Mouse (Mus musculus): Measurements from ENCODE around the gene Ccnl1. TPM values are rescaled to one million over a fixed set of nuclear protein-coding genes. Genes with fewer than 3 reads are reported as not detected.

The Ccnl1 gene
- total RNA-seq, 1 experiment from 2014 or later, result 735 TPM

DNA sequence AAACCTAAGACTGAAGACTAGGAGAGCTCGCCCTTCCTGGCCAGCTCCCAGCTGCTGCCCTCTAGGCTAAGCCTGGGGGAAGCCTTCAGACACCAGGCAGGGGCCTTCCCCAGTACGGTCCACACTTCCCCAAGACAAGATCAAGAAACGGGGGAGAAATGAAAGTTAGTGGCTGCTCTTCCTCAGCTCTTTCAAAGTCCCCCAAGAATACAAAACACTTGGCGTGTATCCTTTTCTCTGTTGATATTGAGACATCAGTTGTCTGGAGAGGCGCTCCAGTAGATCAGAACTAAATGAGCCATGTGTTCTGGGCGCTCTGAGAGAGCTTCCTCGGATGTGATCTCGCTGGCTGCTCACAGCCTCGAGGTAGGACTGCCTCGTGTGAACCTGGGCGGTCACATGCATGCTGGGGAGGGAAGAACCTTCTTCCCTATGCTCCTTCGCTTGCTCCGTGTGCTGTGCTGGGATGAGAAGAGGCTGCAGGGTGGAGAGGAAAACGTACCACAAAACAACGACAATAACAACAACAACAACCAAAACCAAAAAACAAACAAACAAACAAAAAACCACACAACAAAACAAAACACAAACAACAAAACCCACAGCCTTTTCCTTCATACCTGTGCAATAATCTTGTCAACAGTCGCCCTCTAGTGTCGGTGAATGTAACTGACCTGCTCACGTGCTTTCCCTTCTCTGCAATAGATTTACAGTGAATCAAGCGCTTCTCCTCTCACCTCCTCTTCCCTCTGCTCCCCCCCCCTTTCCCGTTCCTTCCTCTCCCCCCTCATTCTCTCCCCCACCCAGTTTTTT lies 28.0 kb downstream of the Ccnl1 start:
- peak; percentile 27; the same call in 1 of the 2 replicates for ATAC-seq (replicated peaks; ENCODE audit: insufficient number of reproducible peaks, low FRiP score, low TSS enrichment, poor library complexity, severe bottlenecking)

DNA sequence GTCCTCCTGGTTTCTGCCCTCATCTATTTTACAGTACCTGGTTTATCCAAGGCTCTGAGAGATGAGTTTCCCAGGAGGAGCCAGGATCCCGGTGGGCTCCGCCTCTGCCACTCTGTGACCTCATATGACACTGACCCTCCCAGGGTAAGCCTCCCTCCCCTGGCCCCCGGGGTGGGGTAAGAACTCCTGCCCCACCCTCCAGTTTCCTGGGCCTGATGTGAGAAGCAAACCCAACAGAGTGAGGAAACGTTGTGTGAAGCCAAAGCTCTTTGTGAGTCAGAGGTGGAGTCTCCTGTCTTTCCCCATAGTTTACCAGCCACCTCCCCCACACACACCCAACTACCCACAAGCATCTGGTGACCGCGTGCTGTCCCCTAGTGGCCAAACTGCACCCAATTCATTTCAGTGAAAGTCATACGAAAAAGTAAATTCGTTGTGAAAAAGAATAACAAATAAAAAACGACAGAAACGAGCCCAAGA lies 28.7 kb downstream of the Ccnl1 start:
- ATAC-seq (replicated peaks; ENCODE audit: insufficient number of reproducible peaks, low FRiP score, low TSS enrichment, poor library complexity, severe bottlenecking), result peak; percentile 89

DNA sequence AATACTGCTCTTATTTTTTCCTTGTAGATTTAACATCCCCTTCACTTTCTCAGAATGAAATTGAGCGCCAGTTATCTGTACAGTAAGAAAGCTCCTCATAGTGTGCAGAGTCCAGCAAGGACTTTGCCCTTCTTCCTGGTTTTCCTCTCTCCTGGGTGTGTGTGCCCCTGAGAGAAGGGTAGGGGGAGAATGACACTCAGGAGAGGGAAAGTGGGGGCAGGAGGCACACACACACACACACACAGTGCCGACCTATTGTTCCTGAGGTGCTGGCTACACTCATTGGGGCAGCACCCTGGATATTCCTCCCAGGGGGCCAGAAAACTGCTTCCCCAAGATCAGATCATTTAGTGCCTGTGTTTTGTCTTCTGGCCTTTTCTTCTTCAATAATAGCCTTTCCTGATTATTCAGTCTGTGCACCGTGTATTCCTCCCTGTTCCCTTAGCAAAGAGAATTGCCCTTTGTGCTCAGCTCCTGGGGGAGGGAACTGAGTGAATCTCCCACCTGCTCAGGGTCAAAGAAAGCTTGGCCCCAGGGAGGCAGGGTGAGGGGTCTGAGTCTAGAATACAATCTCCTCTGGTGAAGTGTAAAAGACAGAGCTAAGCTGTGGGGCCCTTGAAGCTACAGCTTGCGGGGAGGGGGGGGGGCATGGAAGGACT lies 29.3 kb downstream of the Ccnl1 start:
- ATAC-seq (replicated peaks; ENCODE audit: insufficient number of reproducible peaks, low FRiP score, low TSS enrichment, poor library complexity, severe bottlenecking), result no peak

DNA sequence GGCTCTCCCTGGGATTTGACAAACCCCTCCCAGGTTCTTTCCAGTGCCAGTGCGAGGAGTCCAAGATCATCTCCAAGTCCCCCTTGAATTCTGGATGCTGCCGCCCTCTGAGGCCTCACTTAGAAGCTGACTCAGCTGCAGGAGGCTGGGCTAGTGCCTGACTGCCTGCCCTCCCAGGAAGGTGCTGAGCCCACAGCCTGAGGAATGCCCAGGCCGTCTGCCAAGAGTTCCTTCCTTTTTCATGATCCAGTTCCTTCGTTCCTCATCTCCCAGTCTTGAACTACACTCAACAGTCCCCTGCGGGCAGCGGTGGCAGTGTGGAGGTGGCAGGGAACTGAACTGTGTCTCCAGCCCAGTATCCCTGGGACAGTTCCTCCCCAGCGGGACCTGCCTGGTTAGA lies 30.4 kb downstream of the Ccnl1 start:
- ATAC-seq (replicated peaks; ENCODE audit: insufficient number of reproducible peaks, low FRiP score, low TSS enrichment, poor library complexity, severe bottlenecking), result no peak

DNA sequence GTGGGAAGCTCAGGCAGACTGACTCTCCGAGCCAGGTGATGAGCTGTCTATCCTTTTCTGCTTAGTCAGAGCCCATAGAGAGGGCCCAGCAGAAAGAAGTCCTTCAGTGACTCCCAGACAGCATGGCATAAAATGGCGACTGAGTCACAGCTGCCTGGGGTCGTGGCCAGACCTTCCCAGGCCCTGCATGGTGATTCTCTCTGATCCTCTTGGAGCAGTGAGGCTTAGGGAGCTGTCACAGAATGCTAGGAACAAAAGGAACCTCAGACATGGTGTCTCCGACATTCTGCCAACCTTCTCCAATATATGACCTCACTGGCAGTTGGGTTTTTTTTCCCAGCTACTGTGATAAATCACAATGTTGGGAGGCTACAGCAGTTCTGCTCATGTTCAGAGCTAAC lies 30.9 kb downstream of the Ccnl1 start:
- no peak for ATAC-seq (replicated peaks; ENCODE audit: insufficient number of reproducible peaks, low FRiP score, low TSS enrichment, poor library complexity, severe bottlenecking)

DNA sequence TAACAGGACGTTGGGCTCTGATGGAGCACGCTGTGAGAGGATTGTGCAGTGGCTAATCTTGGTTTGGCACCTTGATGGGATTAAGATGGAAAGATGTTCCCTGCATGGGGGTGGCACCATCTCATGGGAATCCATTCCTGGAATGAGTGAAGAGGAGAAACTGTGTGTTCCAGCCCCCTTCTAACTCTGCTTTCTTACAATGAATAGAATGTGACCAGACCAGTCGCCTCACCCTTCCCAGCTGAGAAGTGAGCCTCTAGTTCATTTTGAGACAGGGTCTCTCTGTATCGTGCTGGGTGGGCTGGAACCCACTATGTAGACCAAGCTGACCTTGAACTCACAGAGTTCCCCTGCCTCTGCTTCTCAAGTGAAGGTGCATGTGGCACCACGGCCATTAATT lies 31.6 kb downstream of the Ccnl1 start:
- ATAC-seq (replicated peaks; ENCODE audit: insufficient number of reproducible peaks, low FRiP score, low TSS enrichment, poor library complexity, severe bottlenecking), result no peak

DNA sequence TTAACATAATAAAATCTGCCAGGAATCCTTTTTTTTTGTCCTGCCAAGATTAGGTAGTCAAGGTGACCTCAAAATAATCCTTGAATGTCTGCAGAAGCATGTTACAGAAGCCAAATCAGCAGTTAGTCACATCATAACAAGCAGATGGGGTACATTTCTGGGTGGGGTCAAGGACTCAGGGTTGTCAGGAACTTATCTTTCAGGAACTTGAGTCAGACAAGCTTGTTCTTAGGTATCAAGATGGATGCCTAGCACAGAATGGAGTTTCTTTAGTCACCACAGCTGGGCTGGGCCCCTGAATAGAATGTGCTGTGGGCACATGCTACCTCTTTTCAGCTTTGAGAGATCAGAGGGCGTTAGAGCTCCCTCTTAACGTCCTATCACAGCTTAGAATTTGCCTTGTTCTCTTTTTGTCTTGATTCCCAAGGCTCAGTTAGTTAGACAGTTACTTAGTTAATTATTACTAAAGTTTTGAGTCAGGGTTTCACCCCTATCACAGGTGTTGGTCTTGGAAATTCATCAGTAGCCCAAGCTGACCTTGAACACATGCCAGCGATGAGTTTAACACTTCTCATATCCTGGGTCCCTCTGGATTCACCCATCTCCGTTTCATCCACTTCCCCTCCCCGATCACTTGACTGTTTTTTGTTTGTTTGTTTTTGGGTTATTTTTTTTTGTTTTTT lies 32.9 kb downstream of the Ccnl1 start:
- no peak for ATAC-seq (replicated peaks; ENCODE audit: insufficient number of reproducible peaks, low FRiP score, low TSS enrichment, poor library complexity, severe bottlenecking)

DNA sequence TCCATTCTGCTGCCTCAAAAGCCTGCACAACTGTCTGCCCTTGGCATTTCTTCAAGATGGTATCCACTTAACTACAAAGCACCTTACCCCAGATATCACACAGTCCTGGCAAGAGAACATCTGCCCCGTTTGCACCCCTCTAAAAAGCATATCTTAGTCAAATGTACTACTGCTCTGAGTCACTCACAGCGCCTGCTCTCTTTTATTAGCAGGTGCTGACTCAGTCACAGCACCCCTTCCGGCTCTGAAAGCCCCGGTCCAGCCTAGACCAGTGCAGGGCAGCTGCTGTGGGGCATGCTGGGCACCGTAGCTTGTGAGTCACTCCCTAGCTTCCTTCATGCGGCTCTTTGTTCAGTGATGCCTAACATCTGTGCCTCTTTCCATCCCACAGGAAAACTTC lies 35.6 kb downstream of the Ccnl1 start:
- no peak; the same call in 1 of the 2 replicates for ATAC-seq (replicated peaks; ENCODE audit: insufficient number of reproducible peaks, low FRiP score, low TSS enrichment, poor library complexity, severe bottlenecking)

DNA sequence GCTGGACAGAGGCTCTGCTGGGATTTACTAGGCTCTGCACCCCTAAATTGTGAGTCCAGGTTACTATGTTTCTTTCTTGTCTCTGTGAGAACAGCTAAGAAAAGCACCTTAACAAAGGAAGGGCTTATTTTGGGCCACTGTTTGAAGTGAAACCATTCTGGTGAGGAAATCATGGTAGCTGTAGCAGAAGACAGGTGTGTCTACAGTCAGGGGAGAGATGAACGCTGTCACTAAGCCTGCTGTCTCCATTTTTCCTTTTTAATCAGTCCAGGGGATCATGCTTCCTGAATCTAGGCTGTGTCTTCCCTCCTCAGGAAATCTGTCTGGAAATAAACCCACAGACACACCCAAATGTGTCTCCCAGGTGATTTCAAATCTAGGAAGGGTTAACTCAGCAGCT lies 36.4 kb downstream of the Ccnl1 start:
- no peak for ATAC-seq (replicated peaks; ENCODE audit: insufficient number of reproducible peaks, low FRiP score, low TSS enrichment, poor library complexity, severe bottlenecking)

DNA sequence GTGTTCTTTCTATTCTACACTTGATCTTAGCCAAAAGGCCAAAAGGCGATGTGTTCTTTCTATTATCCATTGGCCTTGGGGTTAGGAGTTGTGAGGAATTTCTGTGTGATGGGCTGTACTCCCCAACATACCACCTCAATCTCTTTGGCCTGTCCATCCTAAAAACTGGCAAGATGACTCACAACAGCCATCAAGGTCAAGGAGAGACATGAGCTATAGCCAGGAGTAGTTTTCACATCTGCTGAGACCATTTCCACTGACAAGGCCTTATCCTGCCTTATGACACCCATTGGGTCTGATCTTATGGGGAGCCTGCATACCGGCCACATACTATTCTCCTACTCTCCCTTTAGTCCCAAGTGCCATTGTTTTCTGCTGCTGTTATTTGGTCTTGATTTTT lies 39.0 kb downstream of the Ccnl1 start:
- ATAC-seq (replicated peaks; ENCODE audit: insufficient number of reproducible peaks, low FRiP score, low TSS enrichment, poor library complexity, severe bottlenecking), result no peak

DNA sequence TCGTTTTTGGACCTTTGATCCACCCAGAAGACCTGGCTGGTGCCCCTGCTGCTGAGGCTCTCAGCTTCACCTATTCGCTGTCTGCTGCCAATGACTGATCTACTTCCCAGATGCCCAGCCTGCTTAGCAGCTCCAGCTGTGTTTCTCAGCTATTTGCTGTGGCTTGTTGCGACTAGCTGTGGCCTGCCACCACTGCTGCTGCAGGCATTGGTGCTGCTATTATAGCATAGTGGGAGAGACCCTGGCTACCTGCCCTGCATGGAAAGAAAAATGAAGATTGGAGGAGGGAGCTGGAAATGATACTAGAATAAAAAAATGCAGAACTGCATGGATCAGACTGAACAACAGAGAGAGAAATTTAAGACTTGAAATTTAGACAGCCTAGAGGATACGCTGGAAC lies 45.1 kb downstream of the Ccnl1 start:
- no peak for ATAC-seq (replicated peaks; ENCODE audit: insufficient number of reproducible peaks, low FRiP score, low TSS enrichment, poor library complexity, severe bottlenecking)

DNA sequence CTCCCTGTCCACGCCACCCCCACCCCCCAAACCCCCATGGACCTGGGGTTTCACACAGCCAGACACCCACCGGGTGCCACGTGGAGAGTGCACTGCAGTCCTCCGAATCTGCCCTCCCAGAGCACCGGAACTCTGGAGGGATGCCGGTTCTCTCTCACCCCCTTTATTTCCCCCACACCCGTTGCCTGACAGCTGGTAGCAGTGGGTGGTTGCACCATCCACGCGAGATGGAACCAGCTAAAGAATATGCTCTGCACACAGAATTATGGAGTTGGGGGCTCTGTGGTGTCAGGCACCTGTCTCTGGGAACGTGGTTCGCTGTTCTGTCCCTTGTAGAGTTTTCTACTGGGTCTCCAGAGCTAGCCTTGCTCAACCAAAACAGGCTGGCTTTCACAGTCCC lies 45.8 kb downstream of the Ccnl1 start:
- ATAC-seq (replicated peaks; ENCODE audit: insufficient number of reproducible peaks, low FRiP score, low TSS enrichment, poor library complexity, severe bottlenecking), result no peak

DNA sequence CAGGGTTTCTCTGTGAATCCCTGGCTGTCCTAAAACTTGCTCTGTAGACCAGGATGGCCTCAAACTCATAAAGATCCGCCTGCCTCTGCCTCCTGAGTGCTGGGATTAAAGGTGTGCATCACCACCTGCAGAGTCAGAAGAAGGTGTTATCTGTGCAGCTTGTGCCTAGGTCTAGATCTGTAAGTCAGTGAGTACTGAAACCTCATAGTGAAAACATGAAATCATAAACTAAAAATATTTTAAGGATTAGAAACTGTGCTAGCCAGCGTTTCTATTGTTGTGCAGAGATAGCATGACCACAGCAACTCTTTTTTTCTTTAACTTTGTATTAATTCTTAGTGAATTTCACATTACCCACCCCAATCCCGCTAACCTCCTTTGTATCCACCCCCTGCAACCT lies 46.8 kb downstream of the Ccnl1 start:
- no peak for ATAC-seq (replicated peaks; ENCODE audit: insufficient number of reproducible peaks, low FRiP score, low TSS enrichment, poor library complexity, severe bottlenecking)

DNA sequence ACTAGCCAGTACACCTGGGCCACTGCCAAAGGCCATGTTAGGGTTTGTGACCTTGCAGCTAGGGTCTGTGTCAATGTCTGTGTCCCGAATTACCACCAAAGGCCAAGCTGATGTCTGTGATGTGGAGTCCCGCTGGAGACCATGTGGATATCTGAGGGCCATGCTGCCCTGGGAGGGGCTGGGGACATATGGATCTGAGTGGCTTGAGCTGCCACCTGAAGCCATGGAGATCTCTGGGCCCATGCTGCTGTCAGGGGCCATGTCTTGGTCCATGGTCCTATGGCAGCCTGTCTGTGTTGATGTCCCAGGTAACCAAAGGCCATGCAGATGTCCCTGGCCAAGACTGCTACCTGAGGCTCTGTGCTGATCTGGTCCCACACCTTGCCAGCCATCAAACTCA lies 48.6 kb downstream of the Ccnl1 start:
- ATAC-seq (replicated peaks; ENCODE audit: insufficient number of reproducible peaks, low FRiP score, low TSS enrichment, poor library complexity, severe bottlenecking), result no peak

DNA sequence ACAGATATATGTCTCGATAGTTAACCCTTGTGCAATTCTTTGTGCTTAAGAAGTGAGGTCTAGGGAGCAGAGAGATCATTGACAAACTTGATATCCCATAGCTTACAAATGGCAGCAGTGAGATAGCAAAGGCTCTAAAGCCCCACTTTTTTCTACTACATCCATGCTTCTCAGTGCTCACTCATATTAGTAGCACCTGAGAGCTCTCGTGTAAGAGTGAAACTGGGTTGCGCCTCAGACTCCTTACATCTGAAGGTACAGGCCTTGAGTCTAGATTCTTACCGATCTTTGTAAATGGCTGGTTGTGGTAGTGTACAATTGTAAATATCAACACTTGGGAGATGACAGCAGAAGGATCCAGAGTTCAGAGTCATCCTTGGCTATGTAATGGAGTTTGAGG lies 50.5 kb downstream of the Ccnl1 start:
- ATAC-seq (replicated peaks; ENCODE audit: insufficient number of reproducible peaks, low FRiP score, low TSS enrichment, poor library complexity, severe bottlenecking), result no peak

DNA sequence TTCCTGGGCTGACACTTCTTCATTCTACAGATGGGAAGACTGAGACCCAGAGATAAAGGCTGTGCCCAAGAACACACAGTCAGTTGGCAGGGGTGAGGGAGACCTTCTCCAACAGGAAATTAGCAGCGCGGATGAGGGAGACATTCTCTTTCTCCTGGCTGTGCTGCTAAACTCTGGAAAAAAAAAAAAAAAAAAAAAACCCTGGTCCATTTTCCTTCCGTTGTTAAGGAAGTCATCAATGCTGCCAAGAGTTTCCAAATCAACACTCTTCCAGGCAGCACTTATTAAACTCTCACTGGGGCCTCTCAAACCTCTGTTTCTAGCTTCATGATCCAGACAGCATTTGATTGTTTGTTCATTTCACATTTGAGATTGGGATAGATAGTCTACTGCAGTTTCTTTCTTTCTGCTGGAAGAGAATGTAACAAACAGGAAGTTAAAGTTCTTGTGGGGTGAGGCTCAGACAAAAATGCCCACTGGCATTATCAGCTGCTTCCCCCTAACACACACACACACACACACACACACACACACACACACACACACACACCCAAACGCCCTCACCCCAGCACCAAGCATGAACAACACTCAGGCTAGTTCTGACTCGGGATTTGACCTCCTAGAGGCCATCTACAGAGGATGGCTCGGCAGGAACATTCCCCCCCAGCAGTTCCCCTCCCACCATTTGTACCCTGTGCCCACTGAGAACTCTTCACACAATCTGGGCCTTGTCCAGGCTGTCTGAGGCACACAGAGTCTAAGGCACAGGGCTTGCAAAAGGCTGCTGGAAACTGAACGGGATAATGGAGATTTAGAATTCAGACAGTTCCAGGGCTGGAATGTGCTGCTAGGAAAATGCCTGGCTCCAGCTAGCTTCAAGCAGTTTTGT lies 52.5 kb downstream of the Ccnl1 start:
- no peak for ATAC-seq (replicated peaks; ENCODE audit: insufficient number of reproducible peaks, low FRiP score, low TSS enrichment, poor library complexity, severe bottlenecking)

DNA sequence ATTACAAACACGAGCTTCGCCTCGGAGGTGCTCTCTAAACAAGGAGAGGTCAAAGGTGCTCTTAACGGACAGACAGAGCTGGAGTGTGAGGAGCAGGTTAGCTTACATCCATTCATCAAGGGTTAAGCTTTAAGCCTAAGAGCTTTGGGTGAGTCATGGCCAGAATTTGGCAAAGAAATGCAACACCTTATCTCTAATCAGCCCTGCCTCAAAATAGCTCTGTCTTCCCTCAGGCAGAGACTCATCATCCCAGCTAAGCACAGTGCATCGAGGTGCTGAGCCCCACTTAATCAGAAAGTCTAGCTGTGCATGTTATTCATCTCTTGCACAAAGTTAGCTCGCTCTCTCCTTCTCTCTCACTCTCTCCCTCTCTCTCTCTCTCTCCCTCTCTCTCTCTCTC lies 53.3 kb downstream of the Ccnl1 start:
- ATAC-seq (replicated peaks; ENCODE audit: insufficient number of reproducible peaks, low FRiP score, low TSS enrichment, poor library complexity, severe bottlenecking), result no peak

DNA sequence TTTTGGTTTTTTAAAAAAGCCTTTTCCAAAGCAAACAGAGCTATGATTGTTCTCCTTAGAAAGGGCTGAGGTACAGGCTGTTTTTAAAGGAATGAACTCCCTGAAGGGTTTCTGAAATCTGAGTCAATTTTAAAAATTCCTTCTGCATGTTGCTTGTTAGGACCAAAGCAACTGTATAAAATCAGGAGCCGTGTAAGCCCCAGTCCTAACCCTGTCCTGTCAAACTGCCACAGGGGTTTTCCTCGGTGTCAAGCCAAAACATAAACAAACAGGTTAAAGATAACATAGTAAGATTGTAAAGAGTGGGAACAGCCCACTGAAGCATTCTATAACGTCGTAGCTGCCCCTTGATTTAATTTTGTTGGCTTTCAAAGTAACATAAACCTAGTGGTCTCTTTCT lies 53.9 kb downstream of the Ccnl1 start:
- no peak for ATAC-seq (replicated peaks; ENCODE audit: insufficient number of reproducible peaks, low FRiP score, low TSS enrichment, poor library complexity, severe bottlenecking)
